Mouse (Mus musculus) liver, postnatal 0 days (tissue): ENCODE data around the gene Caln1.

Experiments used
- CTCF ChIP-seq: sonication (generic); IDR thresholded peaks from 2 replicates; pipeline ENCODE4 v1.5.1; 2016; ENCODE audit warnings: antibody characterized with exemption, low read depth
- EP300 ChIP-seq: IDR thresholded peaks from 2 replicates; pipeline ENCODE4 v1.6.1; 2016; ENCODE audit warnings: antibody characterized with exemption, low read depth, mild to moderate bottlenecking

GRCm38 (mm10) chr5:130677895-130678294 is 308.6 kb downstream of the Caln1 start:
- no peak for TF ChIP-seq CTCF
- no peak for TF ChIP-seq EP300
